Mouse (Mus musculus): ENCODE results near the gene Knstrn. TPM values are rescaled to one million over a fixed set of nuclear protein-coding genes. Genes with fewer than 3 reads are reported as not detected.

The Knstrn gene
- polyA plus RNA-seq, 1 experiment from 2014 or later, result 57.5 TPM

GRCm38 (mm10) chr2:118789501-118789900, 24.3 kb upstream of the Knstrn start:
- Histone ChIP-seq H3K9ac (ENCODE audit: low read depth, low read length) (no peak overlapping the region), H3K4me2 (ENCODE audit: low read length) (no peak overlapping the region), H3K27ac (no peak overlapping the region), H3K9me3 (replicated peaks; ENCODE audit: low read length) (no peaks in the 10 kb centered on the region), H3K4me1 (replicated peaks; ENCODE audit: insufficient read depth, low read length) (no peaks in the 10 kb centered on the region), H3K27me3 (ENCODE audit: insufficient read depth, low read length) (no peaks in the 10 kb centered on the region), H3K4me3 (replicated peaks; ENCODE audit: low read depth, low read length) (no peak overlapping the region), H3K36me3 (ENCODE audit: insufficient read depth, low read length) (no peaks in the 10 kb centered on the region)
- TF ChIP-seq CTCF (IDR thresholded peaks at IDR 0.05; ENCODE audit: low read depth), result no peak
- 90% methylated on average over 11 of the region's 11 CpGs for WGBS
- DNase-seq (ENCODE audit: low spot score), result no peak
- no peak for ATAC-seq (replicated peaks; ENCODE audit: low FRiP score, low read depth)

DNA sequence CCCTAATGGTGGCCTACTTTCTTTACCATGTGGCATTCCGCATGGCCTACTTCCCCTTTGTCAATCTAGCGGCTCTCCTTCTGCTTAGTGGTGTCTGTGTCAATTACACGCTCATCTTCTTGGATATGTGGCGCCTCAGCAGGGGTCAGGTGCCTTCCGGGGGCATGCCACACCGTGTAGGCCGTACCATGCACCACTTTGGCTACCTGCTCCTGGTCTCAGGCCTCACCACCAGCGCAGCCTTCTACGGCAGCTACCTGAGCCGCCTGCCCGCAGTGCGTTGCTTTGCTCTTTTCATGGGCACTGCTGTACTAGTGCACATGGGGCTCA, 23.6 kb upstream of the Knstrn start:
- no peak overlapping the region for H3K9ac ChIP-seq (ENCODE audit: low read depth, low read length)
- no peak overlapping the region for H3K27ac ChIP-seq
- H3K4me1 ChIP-seq (replicated peaks; ENCODE audit: insufficient read depth, low read length), result no peaks in the 10 kb centered on the region
- no peaks in the 10 kb centered on the region for H3K27me3 ChIP-seq (ENCODE audit: insufficient read depth, low read length)
- no peak overlapping the region for H3K4me3 ChIP-seq (replicated peaks; ENCODE audit: low read depth, low read length)
- 59% methylated on average over 12 of the region's 12 CpGs for WGBS
- ATAC-seq (replicated peaks; ENCODE audit: low FRiP score, low read depth) (0 out of 2 replicates have a peak, but pooled peaks have one; percentile 66), DNase-seq (ENCODE audit: low spot score) (no peak)
- no peaks in the 10 kb centered on the region for H3K36me3 ChIP-seq (ENCODE audit: insufficient read depth, low read length)
- H3K4me2 ChIP-seq (ENCODE audit: low read length), result peak overlapping the region; percentile 38
- H3K9me3 ChIP-seq (replicated peaks; ENCODE audit: low read length), result no peaks in the 10 kb centered on the region
- TF ChIP-seq CTCF (IDR thresholded peaks at IDR 0.05; ENCODE audit: low read depth), result no peak

DNA sequence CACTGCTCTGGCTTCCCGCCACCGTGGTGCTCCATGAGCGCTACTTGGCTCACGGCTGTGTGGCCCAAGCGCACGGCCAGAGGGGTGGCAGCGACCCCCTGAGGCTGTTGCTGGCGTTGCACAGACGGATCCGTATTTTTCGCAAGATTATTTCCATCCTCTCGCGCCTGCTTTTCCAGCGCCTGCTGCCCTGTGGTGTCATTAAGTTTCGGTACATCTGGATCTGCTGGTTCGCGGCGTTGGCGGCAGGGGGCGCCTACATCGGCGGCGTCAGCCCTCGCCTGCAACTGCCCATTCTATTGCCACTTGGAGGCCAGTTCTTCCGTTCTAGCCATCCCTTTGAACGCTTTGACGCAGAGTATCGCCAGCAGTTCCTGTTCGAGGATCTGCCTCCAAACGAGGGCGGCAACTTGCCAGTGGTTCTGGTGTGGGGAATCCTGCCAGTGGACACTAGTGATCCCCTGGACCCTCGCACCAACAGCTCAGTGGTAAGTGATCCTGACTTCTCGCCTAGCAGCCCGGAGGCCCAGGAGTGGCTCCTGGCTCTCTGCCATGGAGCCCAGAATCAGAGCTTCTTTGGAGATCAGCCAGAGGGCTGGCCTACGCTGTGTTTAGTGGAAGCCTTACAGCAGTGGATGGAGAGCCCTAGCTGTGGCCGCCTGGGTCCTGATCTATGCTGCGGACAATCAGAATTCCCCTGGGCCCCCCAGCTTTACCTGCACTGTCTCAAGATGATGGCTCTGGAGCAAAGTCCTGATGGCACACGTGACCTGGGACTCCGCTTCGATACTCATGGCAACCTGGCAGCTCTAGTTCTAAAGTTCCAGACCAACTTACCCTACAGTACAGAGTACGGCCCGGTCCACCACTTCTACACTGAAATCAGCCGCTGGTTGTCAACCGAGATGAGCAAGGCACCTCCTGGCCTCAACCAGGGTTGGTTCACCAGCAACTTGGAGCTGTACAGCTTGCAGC, 23.0 kb upstream of the Knstrn start:
- DNase-seq (ENCODE audit: low spot score) (peak; percentile 76), ATAC-seq (replicated peaks; ENCODE audit: low FRiP score, low read depth) (peak; percentile 33; the same call in 1 of the 2 replicates)
- Histone ChIP-seq H3K27me3 (ENCODE audit: insufficient read depth, low read length) (0 out of 2 replicates have a peak, but pooled peaks cover 2% of the 10 kb centered on the region), H3K27ac (no peak overlapping the region), H3K4me2 (ENCODE audit: low read length) (peak overlapping the region; percentile 38), H3K4me1 (replicated peaks; ENCODE audit: insufficient read depth, low read length) (no peaks in the 10 kb centered on the region), H3K9me3 (replicated peaks; ENCODE audit: low read length) (no peaks in the 10 kb centered on the region), H3K9ac (ENCODE audit: low read depth, low read length) (no peak overlapping the region), H3K36me3 (ENCODE audit: insufficient read depth, low read length) (no peaks in the 10 kb centered on the region), H3K4me3 (replicated peaks; ENCODE audit: low read depth, low read length) (no peak overlapping the region)
- WGBS, result 25% methylated on average over 44 of the region's 44 CpGs
- TF ChIP-seq CTCF (IDR thresholded peaks at IDR 0.05; ENCODE audit: low read depth), result peak; percentile 79

DNA sequence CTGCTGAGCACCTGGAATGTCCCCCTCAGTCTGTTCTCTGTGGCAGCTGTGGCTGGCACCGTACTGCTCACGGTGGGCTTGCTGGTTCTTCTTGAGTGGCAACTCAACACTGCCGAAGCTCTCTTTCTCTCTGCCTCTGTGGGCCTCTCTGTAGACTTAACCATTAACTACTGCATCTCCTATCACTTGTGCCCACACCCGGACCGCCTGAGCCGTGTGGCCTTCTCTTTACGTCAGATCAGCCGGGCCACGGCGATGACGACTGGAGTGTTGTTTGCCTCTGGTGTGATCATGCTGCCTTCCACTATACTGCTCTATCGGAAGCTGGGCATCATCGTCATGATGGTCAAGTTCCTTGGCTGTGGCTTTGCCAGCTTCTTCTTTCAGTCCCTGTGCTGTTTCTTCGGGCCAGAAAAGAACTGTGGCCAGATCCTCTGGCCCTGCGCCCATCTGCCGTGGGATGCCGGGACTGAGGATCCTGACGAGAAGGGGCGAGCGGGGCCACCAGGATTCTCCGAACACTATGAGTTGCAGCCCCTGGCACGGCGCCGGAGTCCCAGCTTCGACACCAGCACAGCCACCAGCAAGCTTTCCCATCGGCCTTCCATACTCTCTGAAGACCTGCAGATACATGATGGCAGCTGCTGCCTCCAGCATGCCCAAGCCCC, 22.1 kb upstream of the Knstrn start:
- no peak for ATAC-seq (replicated peaks; ENCODE audit: low FRiP score, low read depth)
- TF ChIP-seq CTCF (IDR thresholded peaks at IDR 0.05; ENCODE audit: low read depth), result no peak

GRCm38 (mm10) chr2:118792259-118792613, 21.6 kb upstream of the Knstrn start:
- Histone ChIP-seq H3K4me2 (ENCODE audit: low read length) (no peak overlapping the region), H3K9ac (ENCODE audit: low read depth, low read length) (no peak overlapping the region), H3K4me1 (replicated peaks; ENCODE audit: insufficient read depth, low read length) (no peaks in the 10 kb centered on the region), H3K27me3 (ENCODE audit: insufficient read depth, low read length) (0 out of 2 replicates have a peak, but pooled peaks cover 3% of the 10 kb centered on the region), H3K4me3 (replicated peaks; ENCODE audit: low read depth, low read length) (no peak overlapping the region), H3K9me3 (replicated peaks; ENCODE audit: low read length) (no peaks in the 10 kb centered on the region), H3K36me3 (ENCODE audit: insufficient read depth, low read length) (no peaks in the 10 kb centered on the region), H3K27ac (no peak overlapping the region)
- no peak for DNase-seq (ENCODE audit: low spot score)
- 72% methylated on average over 4 of the region's 4 CpGs for WGBS
- ATAC-seq (replicated peaks; ENCODE audit: low FRiP score, low read depth), result no peak
- no peak for TF ChIP-seq CTCF (IDR thresholded peaks at IDR 0.05; ENCODE audit: low read depth)

More for the DNA sequence above, 22.1 kb upstream of the Knstrn start:
- Histone ChIP-seq H3K27ac (no peak overlapping the region), H3K9me3 (replicated peaks; ENCODE audit: low read length) (no peaks in the 10 kb centered on the region), H3K9ac (ENCODE audit: low read depth, low read length) (no peak overlapping the region), H3K4me3 (replicated peaks; ENCODE audit: low read depth, low read length) (no peak overlapping the region), H3K27me3 (ENCODE audit: insufficient read depth, low read length) (0 out of 2 replicates have a peak, but pooled peaks cover 3% of the 10 kb centered on the region), H3K4me2 (ENCODE audit: low read length) (no peak overlapping the region), H3K36me3 (ENCODE audit: insufficient read depth, low read length) (no peaks in the 10 kb centered on the region), H3K4me1 (replicated peaks; ENCODE audit: insufficient read depth, low read length) (no peaks in the 10 kb centered on the region)
- 93% methylated on average over 26 of the region's 26 CpGs for WGBS
- DNase-seq (ENCODE audit: low spot score), result no peak

DNA sequence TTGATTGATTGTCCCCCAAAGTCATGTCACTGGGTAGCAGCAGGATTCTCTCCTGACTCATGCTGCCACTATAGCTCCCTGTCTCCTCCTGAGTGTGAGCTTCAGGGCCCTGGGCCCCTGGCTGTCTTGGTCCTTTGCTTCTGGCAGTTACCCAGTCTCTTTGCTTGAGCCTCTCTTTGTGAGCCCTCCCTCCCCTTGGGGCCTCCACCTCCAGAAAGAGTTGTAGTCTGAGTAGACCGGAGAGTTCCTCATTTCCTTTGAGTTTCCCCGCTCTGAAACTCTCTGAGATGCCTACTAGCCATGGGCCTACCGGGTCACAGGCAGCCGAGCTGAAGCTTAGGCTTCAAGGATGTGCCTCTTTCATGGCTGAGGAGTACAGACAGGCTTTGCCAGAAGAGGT, 20.2 kb upstream of the Knstrn start:
- WGBS, result 80% methylated on average over 4 of the region's 4 CpGs
- 0 out of 2 replicates have a peak, but pooled peaks cover 3% of the 10 kb centered on the region for H3K27me3 ChIP-seq (ENCODE audit: insufficient read depth, low read length)
- no peak overlapping the region for H3K9ac ChIP-seq (ENCODE audit: low read depth, low read length)
- H3K4me1 ChIP-seq (replicated peaks; ENCODE audit: insufficient read depth, low read length), result no peaks in the 10 kb centered on the region
- TF ChIP-seq CTCF (IDR thresholded peaks at IDR 0.05; ENCODE audit: low read depth), result no peak
- H3K4me2 ChIP-seq (ENCODE audit: low read length), result no peak overlapping the region
- no peak overlapping the region for H3K27ac ChIP-seq
- DNase-seq (ENCODE audit: low spot score) (no peak), ATAC-seq (replicated peaks; ENCODE audit: low FRiP score, low read depth) (no peak)
- no peak overlapping the region for H3K4me3 ChIP-seq (replicated peaks; ENCODE audit: low read depth, low read length)
- no peaks in the 10 kb centered on the region for H3K36me3 ChIP-seq (ENCODE audit: insufficient read depth, low read length)
- H3K9me3 ChIP-seq (replicated peaks; ENCODE audit: low read length), result no peaks in the 10 kb centered on the region

Measured in kidney, postnatal 0 days (tissue).